Mouse (Mus musculus): Measurements from ENCODE around the gene Jun.

GRCm38 (mm10) chr4:95096731-95097130 is 44.7 kb upstream of the Jun start:
- TF ChIP-seq GATA1 (IDR thresholded peaks at IDR 0.05; ENCODE audit: borderline replicate concordance, low read length) (no peak), FLI1 (IDR thresholded peaks at IDR 0.05; ENCODE audit: low read length) (no peak)

All from megakaryocyte, embryonic 14.5 days (primary cell).